Mouse (Mus musculus) liver, embryonic 11.5 days (tissue): ENCODE results near the gene Srrm2. TPM values are rescaled to one million over a fixed set of nuclear protein-coding genes. Genes with fewer than 3 reads are reported as not detected.

Experiments used
- ATAC-seq: fragments of 200-750 bp; cut with Nextera tagmentation; replicated peaks from 2 replicates; pipeline ENCODE4 v1.8.0; 2017; ENCODE audit warnings: moderate number of reproducible peaks, mild to moderate bottlenecking, moderate TSS enrichment, moderate library complexity; ENCODE audit not compliant: low FRiP score
- DNase-seq: peaks from one replicate; pipeline ENCODE4 v3.0.0-alpha.2; 2017; ENCODE audit warnings: low spot score
- H3K27ac ChIP-seq: fragments of 300-500 bp; sonication (generic); 2 replicates; pipeline ENCODE4 v1.5.1; 2014; ENCODE audit warnings: mild to moderate bottlenecking, low read depth, low read length, control low read depth
- H3K27me3 ChIP-seq: fragments of 300-500 bp; sonication (generic); replicated peaks from 2 replicates; pipeline ENCODE4 v1.6.1; 2014; ENCODE audit warnings: low read length, mixed read lengths; ENCODE audit not compliant: control insufficient read depth, insufficient read depth
- H3K36me3 ChIP-seq: fragments of 300-500 bp; sonication (generic); 2 replicates; pipeline ENCODE4 v1.6.1; 2014; ENCODE audit warnings: mild to moderate bottlenecking, low read length, moderate library complexity, mixed read lengths; ENCODE audit not compliant: control insufficient read depth, insufficient read depth
- H3K4me1 ChIP-seq: fragments of 300-500 bp; sonication (generic); replicated peaks from 2 replicates; pipeline ENCODE4 v1.6.1; 2014; ENCODE audit warnings: low read length, mixed read lengths; ENCODE audit not compliant: control insufficient read depth, insufficient read depth
- H3K4me2 ChIP-seq: fragments of 300-500 bp; sonication (generic); 2 replicates; pipeline ENCODE4 v1.6.1; 2014; ENCODE audit warnings: mild to moderate bottlenecking, control low read depth, moderate library complexity
- H3K4me3 ChIP-seq: fragments of 300-500 bp; sonication (generic); 2 replicates; pipeline ENCODE4 v1.5.1; 2014; ENCODE audit warnings: low read depth, low read length, control low read depth
- H3K9ac ChIP-seq: fragments of 300-500 bp; sonication (generic); 2 replicates; pipeline ENCODE4 v1.6.1; 2014; ENCODE audit warnings: low read depth, low read length, control low read depth
- H3K9me3 ChIP-seq: fragments of 300-500 bp; sonication (generic); 2 replicates; pipeline ENCODE4 v1.6.1; 2016; ENCODE audit warnings: low read length, inconsistent platforms, mixed read lengths; ENCODE audit not compliant: control insufficient read depth
- WGBS: fragments of 180-500 bp; shearing (Covaris S2); extraction: QIAGEN DNeasy Blood & Tissue Kit; methylation state at CpG from one replicate; pipeline ENCODE4 v1.1.7; 2014; 5-methylcytosine and 5-hydroxymethylcytosine counted together
- polyA plus RNA-seq: library from polyadenylated mRNA; unstranded; fragments of >200 nt; fragmentation: Nextera tagmentation; extraction: Ambion mirVana; gene quantifications from 2 replicates; pipeline ENCODE4 v1.2.1, GENCODE M21; 2014

Srrm2 gene
- polyA plus RNA-seq, 1 experiment from 2014 or later: 398 TPM

DNA sequence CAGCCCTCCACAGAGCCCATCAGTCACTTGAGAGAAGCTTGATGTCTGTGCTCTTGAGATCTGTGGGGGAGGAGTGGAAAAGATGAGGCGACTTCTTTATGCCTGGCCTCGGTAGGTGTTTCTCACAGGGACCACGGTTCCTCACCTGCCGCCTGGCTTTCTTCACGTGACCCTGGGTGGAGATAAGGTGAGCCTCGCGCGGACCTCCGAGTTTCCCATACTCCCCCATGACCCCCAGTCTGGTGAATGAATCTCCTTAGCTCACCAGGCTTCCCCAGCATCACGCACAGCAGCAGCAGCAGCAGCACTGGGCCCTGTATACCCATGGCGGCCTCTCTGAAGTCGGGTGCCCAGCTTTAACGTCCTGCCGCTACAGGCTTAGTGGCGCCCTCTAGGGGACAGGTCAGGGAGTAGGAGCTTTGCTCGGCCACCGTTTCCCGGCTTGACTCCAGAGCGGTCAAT lies 53.5 kb downstream of the Srrm2 start, which contains the start of the genes Prss32 and Prss41:
Gene Prss32 (plus strand): TSS at position 44 of the 462 bp plus-strand sequence.
Gene Prss41 (minus strand): TSS at position 361 of the 462 bp plus-strand sequence.
- H3K9ac ChIP-seq: no peak within 1 kb of the TSS
- no peaks in the 10 kb centered on the region for H3K4me1 ChIP-seq
- peak within 1 kb of the TSS; percentile 60 for H3K4me2 ChIP-seq
- WGBS: 18% methylated on average over 19 of the region's 19 CpGs
- no peak within 1 kb of the TSS for H3K27ac ChIP-seq
- no peaks in the 10 kb centered on the region for H3K9me3 ChIP-seq
- peak within 1 kb of the TSS; percentile 27 for H3K4me3 ChIP-seq
- H3K27me3 ChIP-seq: no peaks in the 10 kb centered on the region
- peak; percentile 65; the same call in 1 of the 2 replicates for ATAC-seq
- no peaks in the 10 kb centered on the region for H3K36me3 ChIP-seq
- DNase-seq: peak; percentile 63

DNA sequence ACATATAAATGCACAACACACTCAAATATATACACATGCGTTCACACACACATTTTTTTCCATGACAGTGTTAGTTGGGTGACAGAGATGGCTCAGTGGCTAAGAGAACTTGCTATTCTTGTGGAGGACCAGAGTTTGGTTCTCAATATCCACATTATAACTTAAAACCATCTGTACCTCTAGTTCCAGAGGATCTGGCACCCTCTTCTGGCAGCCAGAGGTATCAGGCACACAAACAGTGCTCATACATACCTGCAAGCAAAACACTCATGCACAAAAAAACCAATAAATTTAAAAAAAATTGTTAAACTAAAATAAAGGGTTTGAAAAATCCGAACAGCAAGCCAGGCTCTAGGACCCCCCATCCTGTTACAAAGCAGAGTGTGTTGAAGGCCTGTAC lies 59.7 kb downstream of the Srrm2 start:
- Histone ChIP-seq H3K27me3 (no peaks in the 10 kb centered on the region), H3K4me3 (no peak overlapping the region), H3K9ac (no peak overlapping the region), H3K36me3 (no peaks in the 10 kb centered on the region), H3K4me1 (no peaks in the 10 kb centered on the region), H3K4me2 (no peak overlapping the region), H3K27ac (no peak overlapping the region), H3K9me3 (no peaks in the 10 kb centered on the region)
- ATAC-seq (no peak), DNase-seq (no peak)
- WGBS: 58% methylated on average over 2 of the region's 2 CpGs

DNA sequence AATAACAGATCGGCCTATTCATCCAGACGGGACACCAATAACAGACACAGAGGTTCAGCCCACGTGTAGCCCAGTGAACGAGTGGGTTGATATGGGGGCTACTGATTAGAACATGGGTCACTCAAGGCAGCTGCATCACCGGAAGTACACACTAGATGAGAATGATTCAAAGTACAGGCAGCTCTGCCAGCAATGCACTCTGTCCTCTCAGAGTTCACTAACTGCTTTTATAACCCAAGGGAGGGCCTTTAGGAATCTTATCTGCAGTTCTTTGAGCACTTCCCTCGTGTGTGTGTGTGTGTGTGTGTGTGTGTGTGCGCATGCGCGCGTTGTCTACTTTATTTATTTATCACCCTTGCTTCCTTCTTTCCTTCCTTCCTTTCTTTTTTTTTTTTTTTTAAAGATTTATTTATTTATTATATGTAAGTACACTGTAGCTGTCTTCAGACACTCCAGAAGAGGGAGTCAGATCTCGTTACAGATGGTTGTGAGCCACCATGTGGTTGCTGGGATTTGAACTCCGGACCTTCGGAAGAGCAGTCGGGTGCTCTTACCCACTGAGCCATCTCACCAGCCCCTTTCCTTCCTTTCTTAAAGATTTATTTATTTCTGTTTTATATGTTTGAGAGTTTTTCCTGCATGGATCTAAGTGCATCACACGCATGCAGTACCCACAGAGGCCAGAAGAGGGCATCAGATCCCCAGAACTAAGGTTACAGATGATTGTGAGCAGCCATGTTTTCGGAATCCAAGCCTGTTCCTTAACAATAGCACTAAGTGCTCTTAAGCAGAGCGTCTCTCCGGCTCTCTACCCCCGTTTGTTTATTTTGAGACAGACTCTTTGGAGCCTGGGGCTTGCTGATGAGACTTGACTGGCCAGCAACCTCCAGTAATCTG lies 60.8 kb downstream of the Srrm2 start:
- no peak overlapping the region for H3K27ac ChIP-seq
- H3K27me3 ChIP-seq: no peaks in the 10 kb centered on the region
- no peaks in the 10 kb centered on the region for H3K9me3 ChIP-seq
- no peaks in the 10 kb centered on the region for H3K36me3 ChIP-seq
- ATAC-seq: no peak
- DNase-seq: peak; percentile 55
- H3K4me1 ChIP-seq: no peaks in the 10 kb centered on the region
- no peak overlapping the region for H3K4me2 ChIP-seq
- WGBS: 52% methylated on average over 18 of the region's 19 CpGs
- no peak overlapping the region for H3K9ac ChIP-seq
- H3K4me3 ChIP-seq: no peak overlapping the region

DNA sequence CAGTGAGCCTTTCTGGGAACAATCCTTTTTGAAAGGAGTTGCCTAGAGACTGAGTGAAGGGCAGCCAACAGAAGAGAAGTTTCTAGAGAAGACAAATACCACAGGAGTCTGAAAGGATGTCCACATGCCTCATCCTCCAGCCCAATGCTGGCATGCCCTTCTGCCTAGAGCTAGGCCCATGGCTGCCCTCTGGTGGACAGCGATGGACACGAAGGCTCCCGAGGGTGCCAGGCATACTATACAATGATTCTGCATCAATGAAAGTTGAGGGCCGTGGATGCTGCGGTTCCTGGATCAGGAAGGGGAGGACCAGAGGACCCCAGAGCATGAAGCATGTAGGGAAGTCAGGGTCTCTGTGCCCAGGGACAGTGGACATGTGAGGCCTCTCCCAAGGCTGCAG lies 63.0 kb downstream of the Srrm2 start:
- WGBS: 37% methylated on average over 5 of the region's 5 CpGs
- no peak overlapping the region for H3K4me2 ChIP-seq
- no peaks in the 10 kb centered on the region for H3K36me3 ChIP-seq
- ATAC-seq: peak; percentile 56; the same call in 1 of the 2 replicates
- no peak overlapping the region for H3K27ac ChIP-seq
- peak; percentile 40 for DNase-seq
- H3K4me1 ChIP-seq: no peaks in the 10 kb centered on the region
- H3K9me3 ChIP-seq: no peaks in the 10 kb centered on the region
- H3K27me3 ChIP-seq: no peaks in the 10 kb centered on the region
- H3K4me3 ChIP-seq: no peak overlapping the region
- no peak overlapping the region for H3K9ac ChIP-seq

GRCm38 (mm10) chr17:23854229-23854765 lies 64.0 kb downstream of the Srrm2 start:
- 78% methylated on average over 10 of the region's 10 CpGs for WGBS

DNA sequence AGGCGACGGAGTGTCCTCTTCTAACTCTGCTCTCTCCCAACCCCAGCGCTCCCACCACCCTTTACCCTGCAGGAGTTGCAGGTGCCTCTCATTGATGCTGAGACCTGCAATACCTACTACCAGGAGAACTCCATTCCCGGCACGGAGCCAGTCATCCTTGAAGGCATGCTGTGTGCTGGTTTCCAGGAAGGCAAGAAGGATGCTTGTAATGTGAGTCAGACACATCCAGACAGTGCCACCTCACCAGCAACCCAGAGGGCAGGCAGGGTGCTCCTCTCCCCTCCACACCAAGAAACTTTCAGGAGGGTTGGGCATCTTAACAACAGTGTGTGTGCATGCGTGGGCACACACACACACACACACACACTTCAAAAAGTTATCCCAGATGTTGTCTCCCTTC lies 66.9 kb downstream of the Srrm2 start:
- Histone ChIP-seq H3K27me3 (no peaks in the 10 kb centered on the region; the same call in 1 of the 2 replicates), H3K27ac (no peak overlapping the region), H3K4me1 (no peaks in the 10 kb centered on the region), H3K4me3 (no peak overlapping the region), H3K36me3 (no peaks in the 10 kb centered on the region), H3K9me3 (no peaks in the 10 kb centered on the region), H3K4me2 (no peak overlapping the region), H3K9ac (no peak overlapping the region)
- no peak for ATAC-seq
- WGBS: 82% methylated on average over 6 of the region's 6 CpGs
- no peak for DNase-seq

More at GRCm38 (mm10) chr17:23854229-23854765, 64.0 kb downstream of the Srrm2 start:
- no peaks in the 10 kb centered on the region for H3K27me3 ChIP-seq
- H3K27ac ChIP-seq: no peak overlapping the region
- H3K36me3 ChIP-seq: no peaks in the 10 kb centered on the region
- H3K4me3 ChIP-seq: no peak overlapping the region
- H3K4me2 ChIP-seq: no peak overlapping the region
- no peak overlapping the region for H3K9ac ChIP-seq
- ATAC-seq (no peak), DNase-seq (no peak)
- H3K9me3 ChIP-seq: no peaks in the 10 kb centered on the region
- H3K4me1 ChIP-seq: no peaks in the 10 kb centered on the region

DNA sequence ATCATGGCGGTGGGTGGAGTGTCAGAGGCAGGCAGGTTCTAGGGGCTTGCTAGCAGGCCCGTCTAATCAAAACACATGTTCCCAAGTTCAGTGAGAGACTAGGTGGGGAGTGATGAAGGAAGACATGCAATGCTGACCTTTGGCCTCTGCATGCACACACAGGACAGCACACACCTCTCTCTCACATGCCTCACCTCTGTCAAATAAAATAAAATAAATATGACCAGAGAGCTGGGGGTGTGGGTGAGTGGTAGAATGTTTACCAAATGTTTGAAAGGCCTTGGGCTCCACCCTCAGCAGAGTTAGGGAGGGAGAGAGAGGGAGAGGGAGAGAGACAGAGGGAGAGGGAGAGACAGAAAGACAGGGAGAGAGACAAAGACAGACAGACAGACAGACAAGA lies 67.6 kb downstream of the Srrm2 start:
- WGBS: 70% methylated on average over 2 of the region's 2 CpGs
- no peaks in the 10 kb centered on the region for H3K4me1 ChIP-seq

GRCm38 (mm10) chr17:23862926-23863325 lies 72.6 kb downstream of the Srrm2 start:
- 65% methylated on average over 4 of the region's 4 CpGs for WGBS
- DNase-seq (no peak), ATAC-seq (no peak)
- Histone ChIP-seq H3K4me3 (no peak overlapping the region), H3K9ac (no peak overlapping the region), H3K27ac (no peak overlapping the region), H3K27me3 (no peaks in the 10 kb centered on the region; the same call in 1 of the 2 replicates), H3K36me3 (no peaks in the 10 kb centered on the region), H3K4me2 (no peak overlapping the region), H3K4me1 (no peaks in the 10 kb centered on the region), H3K9me3 (no peaks in the 10 kb centered on the region)

More for the DNA sequence above, 67.6 kb downstream of the Srrm2 start:
- no peak overlapping the region for H3K4me3 ChIP-seq
- no peaks in the 10 kb centered on the region for H3K36me3 ChIP-seq
- no peak overlapping the region for H3K4me2 ChIP-seq
- H3K9me3 ChIP-seq: no peaks in the 10 kb centered on the region
- DNase-seq: no peak
- H3K27ac ChIP-seq: no peak overlapping the region
- ATAC-seq: no peak
- H3K9ac ChIP-seq: no peak overlapping the region
- no peaks in the 10 kb centered on the region; the same call in 1 of the 2 replicates for H3K27me3 ChIP-seq
